Mouse (Mus musculus): ENCODE measurements around the gene Hmg20a. TPM values are rescaled to one million over a fixed set of nuclear protein-coding genes. Genes with fewer than 3 reads are reported as not detected.
A peak's percentile ranks its signal among the peaks of the same experiment; 100 is the strongest.

Hmg20a gene
- 64.0 and 69.8 TPM in 2 replicates for polyA plus RNA-seq (2014; fragmentation: Nextera tagmentation; extraction: Ambion mirVana)

- ATAC-seq (ENCODE audit: insufficient number of reproducible peaks, low FRiP score, low TSS enrichment, low read depth), result peak; percentile 96
- DNase-seq (ENCODE audit: low spot score), result peak; percentile 100
- H3K27ac ChIP-seq (replicated peaks; ENCODE audit: low read depth, low read length), result peak within 1 kb of the TSS; percentile 82
- WGBS, result under 1% methylated on average over 49 of the region's 59 CpGs
- H3K36me3 ChIP-seq (ENCODE audit: control insufficient read depth, insufficient read depth, low read length), result no peaks in the 10 kb centered on the region
- H3K9ac ChIP-seq (ENCODE audit: low read length), result peak within 1 kb of the TSS; percentile 68
- no peaks in the 10 kb centered on the region for H3K4me1 ChIP-seq (ENCODE audit: control insufficient read depth, insufficient read depth, low read length)
- H3K9me3 ChIP-seq (ENCODE audit: control insufficient read depth, low read length), result no peaks in the 10 kb centered on the region
- no peaks in the 10 kb centered on the region for H3K27me3 ChIP-seq (ENCODE audit: control insufficient read depth, insufficient read depth, low read length)
- peak within 1 kb of the TSS; percentile 57 for H3K4me3 ChIP-seq (ENCODE audit: low read depth, low read length)
- peak within 1 kb of the TSS; percentile 60 for H3K4me2 ChIP-seq (ENCODE audit: low read depth, severe bottlenecking)
These were observed at the start of gene Hmg20a, which contains the start of gene Peak1 for GRCm38 (mm10) chr9:56417948-56418737. TSS of gene Hmg20a (plus strand) at chr9:56418609. TSS of gene Peak1 (minus strand) at chr9:56418067.

GRCm38 (mm10) chr9:56368814-56369213, 49.6 kb upstream of the Hmg20a start:
- H3K4me2 ChIP-seq (ENCODE audit: low read depth, severe bottlenecking), result no peak overlapping the region
- H3K27me3 ChIP-seq (ENCODE audit: control insufficient read depth, insufficient read depth, low read length), result no peaks in the 10 kb centered on the region
- no peak overlapping the region for H3K9ac ChIP-seq (ENCODE audit: low read length)
- DNase-seq (ENCODE audit: low spot score) (no peak), ATAC-seq (ENCODE audit: insufficient number of reproducible peaks, low FRiP score, low TSS enrichment, low read depth) (no peak)
- H3K36me3 ChIP-seq (ENCODE audit: control insufficient read depth, insufficient read depth, low read length), result no peaks in the 10 kb centered on the region
- no peaks in the 10 kb centered on the region for H3K4me1 ChIP-seq (ENCODE audit: control insufficient read depth, insufficient read depth, low read length)
- WGBS, result 76% methylated on average over 3 of the region's 3 CpGs
- H3K27ac ChIP-seq (replicated peaks; ENCODE audit: low read depth, low read length), result no peak overlapping the region
- no peaks in the 10 kb centered on the region for H3K9me3 ChIP-seq (ENCODE audit: control insufficient read depth, low read length)
- no peak overlapping the region for H3K4me3 ChIP-seq (ENCODE audit: low read depth, low read length)

- WGBS, result 78% methylated on average over 5 of the region's 5 CpGs
- H3K27ac ChIP-seq (replicated peaks; ENCODE audit: low read depth, low read length), result no peak overlapping the region
- no peak for DNase-seq (ENCODE audit: low spot score)
- 0 out of 2 replicates have a peak, but pooled peaks cover 3% of the 10 kb centered on the region for H3K4me1 ChIP-seq (ENCODE audit: control insufficient read depth, insufficient read depth, low read length)
- H3K4me3 ChIP-seq (ENCODE audit: low read depth, low read length), result no peak overlapping the region
- ATAC-seq (ENCODE audit: insufficient number of reproducible peaks, low FRiP score, low TSS enrichment, low read depth), result no peak
- H3K4me2 ChIP-seq (ENCODE audit: low read depth, severe bottlenecking), result no peak overlapping the region
- H3K36me3 ChIP-seq (ENCODE audit: control insufficient read depth, insufficient read depth, low read length), result no peaks in the 10 kb centered on the region
- no peaks in the 10 kb centered on the region; the same call in 1 of the 2 replicates for H3K9me3 ChIP-seq (ENCODE audit: control insufficient read depth, low read length)
- no peaks in the 10 kb centered on the region for H3K27me3 ChIP-seq (ENCODE audit: control insufficient read depth, insufficient read depth, low read length)
- H3K9ac ChIP-seq (ENCODE audit: low read length), result no peak overlapping the region
These were observed 47.7 kb upstream of the Hmg20a start for GRCm38 (mm10) chr9:56370710-56371109.

DNA sequence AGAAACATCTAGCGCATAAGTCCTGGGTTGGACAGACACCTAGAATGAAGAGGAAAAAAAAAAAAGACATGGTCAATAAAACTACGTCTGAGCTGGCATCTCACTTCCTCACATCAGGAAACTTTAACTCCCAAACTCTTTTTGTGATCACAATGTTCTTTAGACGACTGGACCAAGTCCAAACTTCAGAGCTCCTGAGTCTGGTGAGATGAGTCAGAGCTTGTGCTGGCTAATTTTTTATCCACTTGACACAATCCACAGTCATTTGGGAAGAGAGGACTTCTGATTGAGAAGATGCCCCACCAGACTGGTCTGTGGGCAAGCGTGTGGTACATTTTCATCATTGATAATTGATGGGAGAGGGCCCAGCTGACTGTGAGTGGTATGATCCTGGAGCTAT, 44.0 kb upstream of the Hmg20a start:
- Histone ChIP-seq H3K9ac (ENCODE audit: low read length) (no peak overlapping the region), H3K27ac (replicated peaks; ENCODE audit: low read depth, low read length) (no peak overlapping the region), H3K4me3 (ENCODE audit: low read depth, low read length) (no peak overlapping the region), H3K4me1 (ENCODE audit: control insufficient read depth, insufficient read depth, low read length) (0 out of 2 replicates have a peak, but pooled peaks cover 3% of the 10 kb centered on the region), H3K4me2 (ENCODE audit: low read depth, severe bottlenecking) (no peak overlapping the region), H3K36me3 (ENCODE audit: control insufficient read depth, insufficient read depth, low read length) (no peaks in the 10 kb centered on the region), H3K9me3 (ENCODE audit: control insufficient read depth, low read length) (no peaks in the 10 kb centered on the region; the same call in 1 of the 2 replicates), H3K27me3 (ENCODE audit: control insufficient read depth, insufficient read depth, low read length) (no peaks in the 10 kb centered on the region)
- DNase-seq (ENCODE audit: low spot score), result no peak
- 77% methylated on average over 4 of the region's 4 CpGs for WGBS
- no peak for ATAC-seq (ENCODE audit: insufficient number of reproducible peaks, low FRiP score, low TSS enrichment, low read depth)

- H3K4me3 ChIP-seq (ENCODE audit: low read depth, low read length), result no peak overlapping the region
- 93% methylated on average over 1 of the region's 1 CpGs for WGBS
- H3K4me2 ChIP-seq (ENCODE audit: low read depth, severe bottlenecking), result no peak overlapping the region
- no peak overlapping the region for H3K9ac ChIP-seq (ENCODE audit: low read length)
- DNase-seq (ENCODE audit: low spot score) (no peak), ATAC-seq (ENCODE audit: insufficient number of reproducible peaks, low FRiP score, low TSS enrichment, low read depth) (no peak)
- H3K27me3 ChIP-seq (ENCODE audit: control insufficient read depth, insufficient read depth, low read length), result no peaks in the 10 kb centered on the region
- no peaks in the 10 kb centered on the region for H3K36me3 ChIP-seq (ENCODE audit: control insufficient read depth, insufficient read depth, low read length)
- H3K9me3 ChIP-seq (ENCODE audit: control insufficient read depth, low read length), result no peaks in the 10 kb centered on the region
- no peak overlapping the region for H3K27ac ChIP-seq (replicated peaks; ENCODE audit: low read depth, low read length)
- H3K4me1 ChIP-seq (ENCODE audit: control insufficient read depth, insufficient read depth, low read length), result no peaks in the 10 kb centered on the region
These were observed 35.6 kb upstream of the Hmg20a start for GRCm38 (mm10) chr9:56382786-56383185.

DNA sequence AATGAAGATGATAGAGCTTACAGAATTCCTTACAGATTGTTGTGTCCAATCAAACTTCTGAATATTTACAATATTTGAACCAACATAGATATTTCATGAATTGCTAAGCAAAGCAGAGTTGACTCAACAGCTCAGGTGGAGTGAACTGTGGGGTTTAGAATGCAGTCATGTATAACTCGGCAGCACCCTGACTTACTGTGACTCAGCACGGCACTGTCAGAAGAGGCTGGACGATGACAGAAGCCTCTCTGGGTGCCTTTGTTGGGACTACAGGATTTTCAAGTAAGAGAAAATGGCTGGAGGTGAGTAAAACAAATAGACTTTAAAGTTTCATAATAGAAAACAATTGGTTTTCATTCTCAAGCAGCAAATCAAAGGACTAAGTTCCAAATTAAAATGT, 25.6 kb upstream of the Hmg20a start:
- ATAC-seq (ENCODE audit: insufficient number of reproducible peaks, low FRiP score, low TSS enrichment, low read depth) (no peak), DNase-seq (ENCODE audit: low spot score) (no peak)
- Histone ChIP-seq H3K27me3 (ENCODE audit: control insufficient read depth, insufficient read depth, low read length) (no peaks in the 10 kb centered on the region), H3K27ac (replicated peaks; ENCODE audit: low read depth, low read length) (no peak overlapping the region), H3K4me3 (ENCODE audit: low read depth, low read length) (no peak overlapping the region), H3K36me3 (ENCODE audit: control insufficient read depth, insufficient read depth, low read length) (no peaks in the 10 kb centered on the region), H3K4me2 (ENCODE audit: low read depth, severe bottlenecking) (no peak overlapping the region), H3K9ac (ENCODE audit: low read length) (no peak overlapping the region), H3K4me1 (ENCODE audit: control insufficient read depth, insufficient read depth, low read length) (no peaks in the 10 kb centered on the region), H3K9me3 (ENCODE audit: control insufficient read depth, low read length) (no peaks in the 10 kb centered on the region)
- 92% methylated on average over 3 of the region's 3 CpGs for WGBS

- 59% methylated on average over 1 of the region's 1 CpGs for WGBS
- no peaks in the 10 kb centered on the region for H3K36me3 ChIP-seq (ENCODE audit: control insufficient read depth, insufficient read depth, low read length)
- DNase-seq (ENCODE audit: low spot score), result no peak
- H3K4me1 ChIP-seq (ENCODE audit: control insufficient read depth, insufficient read depth, low read length), result no peaks in the 10 kb centered on the region
- H3K27me3 ChIP-seq (ENCODE audit: control insufficient read depth, insufficient read depth, low read length), result no peaks in the 10 kb centered on the region
- no peak for ATAC-seq (ENCODE audit: insufficient number of reproducible peaks, low FRiP score, low TSS enrichment, low read depth)
- no peak overlapping the region for H3K4me3 ChIP-seq (ENCODE audit: low read depth, low read length)
- no peaks in the 10 kb centered on the region for H3K9me3 ChIP-seq (ENCODE audit: control insufficient read depth, low read length)
- H3K27ac ChIP-seq (replicated peaks; ENCODE audit: low read depth, low read length), result no peak overlapping the region
- H3K9ac ChIP-seq (ENCODE audit: low read length), result no peak overlapping the region
- H3K4me2 ChIP-seq (ENCODE audit: low read depth, severe bottlenecking), result no peak overlapping the region
These were observed 22.1 kb upstream of the Hmg20a start for GRCm38 (mm10) chr9:56396306-56396705.

GRCm38 (mm10) chr9:56404619-56405018, 13.8 kb upstream of the Hmg20a start:
- Histone ChIP-seq H3K4me1 (ENCODE audit: control insufficient read depth, insufficient read depth, low read length) (no peaks in the 10 kb centered on the region), H3K36me3 (ENCODE audit: control insufficient read depth, insufficient read depth, low read length) (no peaks in the 10 kb centered on the region), H3K4me2 (ENCODE audit: low read depth, severe bottlenecking) (no peak overlapping the region), H3K9ac (ENCODE audit: low read length) (no peak overlapping the region), H3K9me3 (ENCODE audit: control insufficient read depth, low read length) (no peaks in the 10 kb centered on the region), H3K4me3 (ENCODE audit: low read depth, low read length) (no peak overlapping the region), H3K27ac (replicated peaks; ENCODE audit: low read depth, low read length) (no peak overlapping the region), H3K27me3 (ENCODE audit: control insufficient read depth, insufficient read depth, low read length) (no peaks in the 10 kb centered on the region)
- 75% methylated on average over 4 of the region's 4 CpGs for WGBS
- DNase-seq (ENCODE audit: low spot score), result no peak
- ATAC-seq (ENCODE audit: insufficient number of reproducible peaks, low FRiP score, low TSS enrichment, low read depth), result no peak
